Mouse (Mus musculus) myocyte (in vitro differentiated cells): ENCODE measurements around the gene Pnkp.
A peak's percentile ranks its signal among the peaks of the same experiment; 100 is the strongest.

Experiments
- E2F4 ChIP-seq: IDR thresholded peaks from one replicate; pipeline ENCODE4 v1.6.1; 2011; ENCODE audit warnings: mild to moderate bottlenecking, control low read depth, moderate library complexity; ENCODE audit not compliant: insufficient read depth
- MYOD1 ChIP-seq, 3 experiments: IDR thresholded peaks; one replicate each; pipeline ENCODE4 v1.6.1; 2011; ENCODE audit warnings: control low read depth in 2 of 3, low read depth in 2 of 3, mild to moderate bottlenecking in 2 of 3, moderate library complexity in 1 of 3; ENCODE audit not compliant: insufficient read length in 2 of 3, control insufficient read depth in 1 of 3
- POLR2A ChIP-seq: IDR thresholded peaks from one replicate; pipeline ENCODE4 v1.6.1; 2011; ENCODE audit warnings: low read depth, mild to moderate bottlenecking, control low read depth, moderate library complexity; ENCODE audit not compliant: insufficient read length
- POLR2AphosphoS2 ChIP-seq: IDR thresholded peaks from one replicate; pipeline ENCODE4 v1.6.1; 2011; ENCODE audit warnings: low read depth, control low read depth; ENCODE audit not compliant: insufficient read length
- REST ChIP-seq: IDR thresholded peaks from one replicate; pipeline ENCODE4 v1.6.1; 2011; ENCODE audit warnings: mild to moderate bottlenecking, control low read depth, moderate library complexity; ENCODE audit not compliant: insufficient read depth, insufficient read length

DNA sequence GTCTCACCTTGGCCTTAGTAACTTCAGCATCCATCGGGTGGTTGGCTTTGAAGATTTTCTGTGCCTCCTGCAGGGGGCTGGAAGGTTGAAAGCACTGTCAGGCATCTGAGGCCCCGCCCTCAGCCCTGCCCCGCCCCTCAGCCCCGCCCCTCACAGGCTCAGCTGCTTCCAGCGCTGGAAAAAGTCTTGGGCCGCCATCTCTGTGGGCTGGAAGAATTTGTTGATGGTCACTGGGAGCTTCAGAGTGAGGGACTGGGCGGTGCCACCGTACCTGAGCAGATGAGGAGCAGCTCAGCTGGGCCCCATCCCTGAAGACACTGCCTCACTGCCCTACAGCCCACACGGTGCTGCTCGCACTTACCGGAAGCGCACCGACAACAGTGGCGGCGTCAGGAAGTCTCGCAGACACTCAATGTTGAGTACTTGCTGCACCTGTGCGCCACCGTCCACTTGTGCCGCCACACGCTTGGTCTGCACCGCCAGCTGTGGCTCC lies 44.3 kb downstream of the Pnkp start:
- no peak for TF ChIP-seq MYOD1 (IDR thresholded peaks at IDR 0.05; ENCODE audit: control insufficient read depth in 1 of 3, insufficient read length in 2 of 3, low read depth in 2 of 3)
- TF ChIP-seq POLR2AphosphoS2, result peak; percentile 69
- TF ChIP-seq E2F4, result no peak
- TF ChIP-seq REST, result no peak
- TF ChIP-seq POLR2A, result peak; percentile 25
